Mouse (Mus musculus): Measurements from ENCODE around the gene Fig4.

- TF ChIP-seq POLR2A (IDR thresholded peaks at IDR 0.05; ENCODE audit: extremely low read depth, insufficient read depth, low read length): no peak
- TF ChIP-seq CTCF (IDR thresholded peaks at IDR 0.05; ENCODE audit: extremely low read depth, insufficient read depth, low read length): no peak
Measured at GRCm38 (mm10) chr10:41151441-41151840, 151.6 kb downstream of the Fig4 start.

All from cortical plate, adult 2 months (tissue).